Mouse (Mus musculus): ENCODE measurements at regions not wholly inside any gene's neighbourhood (a gene's known extent, or its start where the extent isn't known, plus 50 kb on each side); places are given as distances from the start of the nearest gene placed in this dataset.

- no peak for TF ChIP-seq CTCF (IDR thresholded peaks at IDR 0.05; ENCODE audit: low read depth)
- TF ChIP-seq EP300 (IDR thresholded peaks at IDR 0.05; ENCODE audit: low read depth): no peak
These were observed 104.1 kb upstream of the Zic3 start for GRCm38 (mm10) chrX:57918181-57919115.
